ENCODE assay signal across 8 mouse cellular contexts in genomic region chr9:114527085-114527484, GRCm38 (mm10). TPM values are rescaled to one million over a fixed set of nuclear protein-coding genes. Genes with fewer than 3 reads are reported as not detected.
DNase-seq lines count a peak whose midpoint lies in the region; ATAC-seq and TF ChIP-seq lines count a peak whose summit lies in the region.

No protein-coding gene starts in this region.

- no peak for TF ChIP-seq CTCF in gastrocnemius, adult 2 months (IDR thresholded peaks at IDR 0.05)

- ATAC-seq in activated CD4-positive, CD25-positive, alpha-beta regulatory T cell, adult 4 months: peak; percentile 85
- no peak for ATAC-seq in hindbrain, embryonic 15.5 days (ENCODE audit: low FRiP score, low read depth)
- 0 out of 2 replicates have a peak, but pooled peaks have one; percentile 35 for ATAC-seq in liver, embryonic 11.5 days (replicated peaks; ENCODE audit: low FRiP score)
- peak; percentile 46 for ATAC-seq in neural tube, embryonic 11.5 days (ENCODE audit: insufficient read depth, low FRiP score, low TSS enrichment)

- intact Hi-C loops in gastrocnemius, adult 2 months (cut with DNase I): no loop called here

- H3K27ac ChIP-seq in gastrocnemius, adult 2 months: peak overlapping the region; percentile 48
- no peak overlapping the region for H3K27ac ChIP-seq in hindbrain, embryonic 15.5 days (replicated peaks)
- peak overlapping the region; percentile 57 for H3K27ac ChIP-seq in liver, embryonic 11.5 days (ENCODE audit: low read depth, low read length)
- H3K27ac ChIP-seq in neural tube, embryonic 11.5 days (ENCODE audit: low read depth, low read length): peak overlapping the region; percentile 69

- H3K4me3 ChIP-seq in gastrocnemius, adult 2 months: peak overlapping the region; percentile 60
- H3K4me3 ChIP-seq in hindbrain, embryonic 15.5 days: 0 out of 2 replicates have a peak overlapping the region, but pooled peaks have one; percentile 8
- peak overlapping the region; percentile 11 for H3K4me3 ChIP-seq in liver, embryonic 11.5 days (ENCODE audit: low read depth, low read length)
- H3K4me3 ChIP-seq in neural tube, embryonic 11.5 days (ENCODE audit: low read depth, low read length): no peak overlapping the region

- H3K4me2 ChIP-seq in hindbrain, embryonic 15.5 days: peak overlapping the region; percentile 37
- peak overlapping the region; percentile 57 for H3K4me2 ChIP-seq in liver, embryonic 11.5 days
- peak overlapping the region; percentile 28 for H3K4me2 ChIP-seq in neural tube, embryonic 11.5 days (ENCODE audit: low read depth)

- H3K36me3 ChIP-seq in hindbrain, embryonic 15.5 days: no peaks in the 10 kb centered on the region
- H3K36me3 ChIP-seq in liver, embryonic 11.5 days (ENCODE audit: control insufficient read depth, insufficient read depth, low read length): no peaks in the 10 kb centered on the region; the same call in 1 of the 2 replicates
- H3K36me3 ChIP-seq in neural tube, embryonic 11.5 days (ENCODE audit: control insufficient read depth, insufficient read depth, low read length): no peaks in the 10 kb centered on the region

- H3K27me3 ChIP-seq in hindbrain, embryonic 15.5 days: no peaks in the 10 kb centered on the region
- no peaks in the 10 kb centered on the region for H3K27me3 ChIP-seq in liver, embryonic 11.5 days (replicated peaks; ENCODE audit: control insufficient read depth, insufficient read depth, low read length)
- no peaks in the 10 kb centered on the region for H3K27me3 ChIP-seq in neural tube, embryonic 11.5 days (ENCODE audit: control insufficient read depth, insufficient read depth, low read length)

- H3K4me1 ChIP-seq in hindbrain, embryonic 15.5 days (replicated peaks): peaks cover 28% of the 10 kb centered on the region
- H3K4me1 ChIP-seq in liver, embryonic 11.5 days (replicated peaks; ENCODE audit: control insufficient read depth, insufficient read depth, low read length): peaks cover 22% of the 10 kb centered on the region
- peaks cover 39% of the 10 kb centered on the region for H3K4me1 ChIP-seq in neural tube, embryonic 11.5 days (ENCODE audit: control insufficient read depth, insufficient read depth, low read length)

- 4% methylated on average over 16 of the region's 16 CpGs for WGBS in hindbrain, embryonic 15.5 days
- 2% methylated on average over 16 of the region's 16 CpGs for WGBS in liver, embryonic 11.5 days
- WGBS in neural tube, embryonic 11.5 days: 0% methylated on average over 16 of the region's 16 CpGs

- DNase-seq in A20 (ENCODE audit: low read depth, low spot score): peak; percentile 7
- peak; percentile 63 for DNase-seq in gastrocnemius, adult 2 months
- peak; percentile 69 for DNase-seq in liver, embryonic 11.5 days (ENCODE audit: low spot score)
- peak; percentile 82 for DNase-seq in neural tube, embryonic 11.5 days (ENCODE audit: low spot score)
- DNase-seq in right cerebral cortex, postnatal 10 days (ENCODE audit: low spot score in 2 of 2): no peak
- DNase-seq in layer of hippocampus, postnatal 14 days (ENCODE audit: low spot score in 2 of 2): no peak

- no peaks in the 10 kb centered on the region for H3K9me3 ChIP-seq in hindbrain, embryonic 15.5 days
- H3K9me3 ChIP-seq in liver, embryonic 11.5 days (ENCODE audit: control insufficient read depth, low read length): no peaks in the 10 kb centered on the region
- H3K9me3 ChIP-seq in neural tube, embryonic 11.5 days (ENCODE audit: control insufficient read depth, low read length): no peaks in the 10 kb centered on the region

- no peak overlapping the region for H3K9ac ChIP-seq in hindbrain, embryonic 15.5 days
- H3K9ac ChIP-seq in liver, embryonic 11.5 days (ENCODE audit: low read depth, low read length): no peak overlapping the region
- H3K9ac ChIP-seq in neural tube, embryonic 11.5 days (ENCODE audit: low read length): no peak overlapping the region

RNA-seq across cellular contexts. Expression of gene C130032M10Rik, which starts 11.6 kb away (rescaled TPM):
- not detected for polyA plus RNA-seq in activated CD4-positive, CD25-positive, alpha-beta regulatory T cell, adult 4 months (2017; shearing (Covaris generic))
- total RNA-seq in gastrocnemius, adult 2 months (2021): not detected
- not detected in 2 replicates for polyA plus RNA-seq in hindbrain, embryonic 15.5 days (2015; fragmentation: Nextera tagmentation; extraction: Ambion mirVana)
- polyA plus RNA-seq in liver, embryonic 11.5 days (2014; fragmentation: Nextera tagmentation; extraction: Ambion mirVana): 0.30 TPM in 1 of 2 replicates, not detected in the other
- not detected in 2 replicates for polyA plus RNA-seq in neural tube, embryonic 11.5 days (2014; fragmentation: Nextera tagmentation; extraction: Ambion mirVana)
- total RNA-seq in layer of hippocampus, postnatal 14 days (2021): not detected

RNA-seq across cellular contexts. Expression of gene Ccr4, which starts 22.4 kb away (rescaled TPM):
- 10 to 100 TPM; 33.0 to 42.8 TPM for polyA plus RNA-seq in activated CD4-positive, CD25-positive, alpha-beta regulatory T cell, adult 4 months (2017; shearing (Covaris generic))
- not detected for total RNA-seq in gastrocnemius, adult 2 months (2021)
- polyA plus RNA-seq in hindbrain, embryonic 15.5 days (2015; fragmentation: Nextera tagmentation; extraction: Ambion mirVana): not detected in 2 replicates
- polyA plus RNA-seq in liver, embryonic 11.5 days (2014; fragmentation: Nextera tagmentation; extraction: Ambion mirVana): not detected in 2 replicates
- polyA plus RNA-seq in neural tube, embryonic 11.5 days (2014; fragmentation: Nextera tagmentation; extraction: Ambion mirVana): 0.08 TPM in 1 of 2 replicates, not detected in the other
- not detected for total RNA-seq in layer of hippocampus, postnatal 14 days (2021)

RNA-seq across cellular contexts. Expression of gene Trim71, which starts 37.1 kb away (rescaled TPM):
- under 1 TPM in 1 of 2 experiments, not detected in 1; 0.07 TPM for polyA plus RNA-seq in activated CD4-positive, CD25-positive, alpha-beta regulatory T cell, adult 4 months (2017; shearing (Covaris generic))
- not detected for total RNA-seq in gastrocnemius, adult 2 months (2021)
- polyA plus RNA-seq in hindbrain, embryonic 15.5 days (2015; fragmentation: Nextera tagmentation; extraction: Ambion mirVana): 0.26 and 0.32 TPM in 2 replicates
- 2.6 and 3.1 TPM in 2 replicates for polyA plus RNA-seq in liver, embryonic 11.5 days (2014; fragmentation: Nextera tagmentation; extraction: Ambion mirVana)
- polyA plus RNA-seq in neural tube, embryonic 11.5 days (2014; fragmentation: Nextera tagmentation; extraction: Ambion mirVana): 2.1 and 2.2 TPM in 2 replicates
- under 1 TPM; 0.50 to 0.69 TPM for total RNA-seq in layer of hippocampus, postnatal 14 days (2021)

Comparison
In these comparisons a context has a peak if more than half of its experiments do, and no peak if none do; other contexts are left out.
1. DNase-seq: peak in A20 (single experiment), gastrocnemius, adult 2 months (single experiment), liver, embryonic 11.5 days (single experiment) and neural tube, embryonic 11.5 days (single experiment); none in right cerebral cortex, postnatal 10 days (0 of 2) and layer of hippocampus, postnatal 14 days (0 of 2).
2. RNA of gene Ccr4, which starts 22.4 kb away (polyA plus RNA-seq): 33.0 to 42.8 TPM in activated CD4-positive, CD25-positive, alpha-beta regulatory T cell, adult 4 months; 0.08 TPM in neural tube, embryonic 11.5 days, not detected in hindbrain, embryonic 15.5 days and not detected in liver, embryonic 11.5 days; every median in the first group is over 10 times any median in the second.
3. Peak in every context shown above with its lines, with median percentiles within 50 percentile points of each other: H3K4me2 ChIP-seq.